Mouse (Mus musculus): ENCODE data around the gene F2r. TPM values are rescaled to one million over a fixed set of nuclear protein-coding genes. Genes with fewer than 3 reads are reported as not detected.

Gene F2r
- 10 to 100 TPM; 16.7 to 20.5 TPM for total RNA-seq (2021)
- long read RNA-seq, experiment 1, transcript F2r-201 (2 exons, 3,336 nt): major isoform, 32 of 41 reads
- long read RNA-seq, experiment 1, partial matches to known transcripts: 7 of 41 reads
- long read RNA-seq, experiment 1, other reads (novel, unspliced or antisense): 2 of 41 reads
- long read RNA-seq, experiment 2, transcript F2r-201 (2 exons, 3,336 nt): major isoform, 25 of 28 reads
- long read RNA-seq, experiment 2, partial matches to known transcripts: 3 of 28 reads
- long read RNA-seq, experiment 2, other reads (novel, unspliced or antisense): 0 of 28 reads

DNA sequence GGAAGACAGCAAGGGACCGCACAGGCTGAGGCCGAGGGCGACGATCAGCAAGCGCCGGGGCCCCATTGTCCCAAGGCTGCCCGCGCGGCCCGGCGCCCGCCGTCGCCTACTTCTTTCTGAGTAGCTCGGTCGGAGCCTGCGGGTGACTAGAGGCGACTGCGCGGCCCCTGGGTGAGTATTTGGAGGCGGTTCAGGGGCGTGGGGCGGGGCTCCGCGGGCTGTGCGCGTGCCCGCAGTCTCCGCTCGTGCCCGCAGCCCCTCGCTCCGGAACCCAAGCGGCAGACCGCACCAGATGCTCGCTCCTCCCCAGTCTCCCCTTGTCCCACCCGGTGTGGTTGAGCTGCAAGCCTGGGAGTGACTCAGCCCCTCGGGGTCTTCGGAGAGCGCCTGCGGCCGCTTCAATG, at the start of gene F2r:
F2r (minus strand) TSS at position 179 of the 404 bp plus-strand sequence.
- DNase-seq: peak; percentile 84

DNA sequence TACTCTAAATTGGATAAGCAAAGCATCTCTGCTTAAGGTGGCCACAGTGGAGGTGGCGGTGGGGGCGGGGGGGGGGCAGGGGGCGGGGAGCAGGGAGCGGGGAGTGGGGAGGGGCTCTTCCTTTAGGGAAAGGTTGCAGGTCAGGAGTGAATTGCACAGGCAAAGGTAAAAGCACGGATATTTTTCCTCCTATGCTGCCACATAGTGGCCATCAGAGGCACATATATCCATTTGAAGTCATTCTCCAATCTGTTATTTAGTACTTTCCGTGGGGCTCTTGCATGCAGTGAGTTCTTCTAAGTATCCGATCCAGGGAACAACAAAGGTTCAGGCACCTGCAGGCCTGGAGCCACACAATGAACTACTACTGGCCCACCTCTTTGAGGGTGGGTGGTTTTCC, 49.0 kb upstream of the F2r start:
- no peak for DNase-seq

DNA sequence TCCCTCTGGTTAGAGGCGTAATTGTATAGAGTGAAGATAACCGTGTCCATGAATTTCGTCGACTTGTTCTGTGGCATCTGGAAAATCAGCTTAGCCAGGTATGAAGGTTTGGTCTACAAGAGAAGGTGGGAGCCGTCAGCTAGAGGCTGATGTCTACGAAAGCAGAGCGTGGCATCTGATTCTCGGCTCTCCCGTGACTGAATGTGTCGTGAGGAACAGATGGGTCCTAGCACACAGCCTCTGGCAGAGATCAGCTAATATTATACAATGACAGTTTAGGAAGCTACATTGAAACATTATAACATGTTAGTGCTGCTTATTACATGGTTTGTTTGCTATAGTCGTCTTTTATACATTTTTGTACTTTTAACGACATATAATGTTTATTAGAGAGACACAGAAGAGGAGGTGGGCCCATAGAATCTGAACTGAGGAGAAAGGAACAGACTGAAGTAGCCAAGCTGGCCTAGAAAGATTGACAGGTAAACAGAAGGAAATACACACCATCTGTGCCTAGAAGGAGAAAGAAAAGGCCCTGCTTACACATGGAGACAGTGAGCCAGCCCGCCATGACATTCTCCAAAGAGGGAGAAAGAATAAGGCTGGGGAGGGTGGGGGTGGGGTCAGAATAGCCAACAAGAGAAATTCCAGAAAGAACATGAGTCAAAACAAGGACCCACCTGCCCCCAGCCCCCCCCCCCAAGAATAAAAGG, 47.5 kb upstream of the F2r start:
- DNase-seq: no peak

DNA sequence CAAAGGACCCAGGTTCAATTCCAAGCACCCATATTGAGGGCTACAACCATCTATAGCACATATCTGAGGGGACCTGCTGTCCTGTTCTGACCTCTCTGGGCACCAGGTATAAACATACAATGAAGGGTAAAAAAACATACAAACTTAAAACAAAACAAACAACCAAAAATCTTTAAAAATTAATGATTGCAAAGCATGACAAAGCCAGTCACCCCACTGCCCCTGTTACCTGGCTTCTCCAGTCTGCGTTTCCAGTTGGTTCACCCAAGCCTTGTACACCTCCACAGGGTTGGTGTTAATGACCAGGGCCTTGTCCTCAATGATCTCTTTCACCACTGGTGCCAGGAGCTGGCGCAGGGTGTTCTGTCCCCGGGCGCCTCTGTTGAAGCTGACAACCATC, 45.5 kb upstream of the F2r start:
- no peak for DNase-seq

- no peak for DNase-seq
These were observed 41.1 kb upstream of the F2r start for GRCm38 (mm10) chr13:95659432-95659831.

DNA sequence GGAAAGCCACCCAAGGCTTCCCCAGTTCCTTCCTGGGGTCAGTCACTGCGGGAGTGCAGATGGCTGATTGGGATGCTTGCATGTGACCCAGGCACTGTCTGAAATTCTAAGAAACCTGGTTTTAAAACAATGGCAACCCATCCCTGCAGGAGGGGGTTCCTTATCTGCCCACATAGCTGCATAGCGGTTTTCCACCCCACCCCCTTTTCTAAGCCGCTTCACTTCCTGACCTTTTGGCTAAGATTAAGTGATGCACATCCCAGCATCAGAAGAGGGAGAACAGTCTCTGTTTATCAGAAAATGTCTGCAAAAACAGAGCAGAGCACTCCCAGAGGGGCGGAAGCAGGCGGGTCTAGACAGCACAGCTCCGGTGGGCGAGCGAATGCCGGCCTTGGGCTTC, 38.9 kb upstream of the F2r start:
- no peak for DNase-seq

- DNase-seq: no peak
These were observed 37.0 kb upstream of the F2r start for GRCm38 (mm10) chr13:95655284-95655683.

- DNase-seq: no peak
These were observed 35.4 kb upstream of the F2r start for GRCm38 (mm10) chr13:95653696-95654095.

DNA sequence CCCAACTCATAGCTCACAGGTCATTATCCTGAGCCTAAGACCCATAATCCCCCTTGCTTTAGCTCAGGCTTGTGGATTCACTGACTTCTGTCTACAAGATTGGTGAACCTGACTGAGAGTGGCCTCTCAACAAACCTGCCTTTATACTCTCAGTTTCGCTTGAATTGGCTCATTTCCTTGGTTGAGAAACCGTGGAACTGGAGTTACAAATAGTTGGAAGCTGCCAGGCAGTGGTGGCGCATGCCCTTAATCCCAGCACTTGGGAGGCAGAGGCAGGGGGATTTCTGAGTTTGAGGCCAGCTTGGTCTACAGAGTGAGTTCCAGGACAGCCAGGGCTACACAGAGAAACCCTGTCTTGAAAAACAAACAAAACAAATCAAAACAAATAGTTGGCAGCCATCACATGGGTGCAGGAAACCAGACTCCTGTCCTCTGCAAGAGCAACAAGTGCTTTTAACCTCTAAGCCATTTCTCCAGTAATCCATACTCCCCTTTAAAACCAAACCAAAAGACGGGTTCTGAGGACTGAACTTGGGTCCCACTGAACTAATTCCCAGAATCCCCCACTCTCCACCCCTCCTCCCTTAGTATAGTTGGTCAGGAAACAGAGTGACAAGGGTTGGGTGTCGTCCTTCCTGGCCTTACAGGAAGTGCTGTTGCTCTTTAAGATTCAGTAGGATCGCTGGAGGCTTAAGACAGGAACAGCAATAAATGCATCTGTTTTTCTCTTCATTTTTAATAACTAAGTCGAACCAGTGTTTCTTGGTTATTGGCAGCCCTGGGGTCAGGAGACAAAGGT, 33.8 kb upstream of the F2r start:
- DNase-seq: no peak

DNA sequence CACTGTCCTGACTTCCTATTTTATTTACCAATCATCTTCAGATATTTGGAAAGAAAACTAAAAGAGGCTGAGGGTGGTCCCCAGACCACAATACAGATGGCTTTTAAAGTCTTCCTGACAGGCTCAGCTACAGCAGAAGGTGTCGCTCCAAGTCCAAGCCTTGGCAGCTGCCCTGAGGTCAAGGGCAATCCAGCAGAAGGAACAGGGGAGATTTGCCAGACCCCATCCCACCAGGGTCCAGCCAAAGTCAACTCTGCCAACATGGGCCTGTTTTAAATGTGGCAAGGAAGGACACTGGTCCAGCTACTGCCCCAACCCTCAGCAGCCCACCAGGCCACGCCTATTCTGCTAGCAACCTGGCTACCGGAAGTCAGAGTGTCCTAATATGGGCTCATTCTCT, 31.7 kb upstream of the F2r start:
- no peak for DNase-seq

DNA sequence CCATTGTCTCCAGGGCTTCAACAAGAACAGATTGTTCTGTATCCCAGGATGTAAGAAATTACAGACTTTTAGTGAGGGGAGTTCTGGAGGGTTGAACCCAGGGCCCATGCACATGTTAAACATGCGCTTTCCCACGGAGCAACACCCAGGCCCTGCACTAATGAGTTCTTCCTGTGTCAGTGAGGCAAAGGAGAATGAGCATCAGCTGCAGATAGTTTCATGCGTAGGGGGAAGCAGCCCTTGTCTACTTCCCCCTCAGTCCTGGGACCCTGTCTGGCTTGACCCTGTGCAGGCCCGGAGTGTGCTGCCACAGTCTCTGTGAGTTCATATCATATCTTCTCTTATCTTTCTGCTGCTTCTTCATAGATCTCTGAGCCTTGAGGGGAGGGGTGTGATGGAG, 29.0 kb upstream of the F2r start:
- no peak for DNase-seq

- DNase-seq: no peak
These were observed 28.4 kb upstream of the F2r start for GRCm38 (mm10) chr13:95646687-95647111.

DNA sequence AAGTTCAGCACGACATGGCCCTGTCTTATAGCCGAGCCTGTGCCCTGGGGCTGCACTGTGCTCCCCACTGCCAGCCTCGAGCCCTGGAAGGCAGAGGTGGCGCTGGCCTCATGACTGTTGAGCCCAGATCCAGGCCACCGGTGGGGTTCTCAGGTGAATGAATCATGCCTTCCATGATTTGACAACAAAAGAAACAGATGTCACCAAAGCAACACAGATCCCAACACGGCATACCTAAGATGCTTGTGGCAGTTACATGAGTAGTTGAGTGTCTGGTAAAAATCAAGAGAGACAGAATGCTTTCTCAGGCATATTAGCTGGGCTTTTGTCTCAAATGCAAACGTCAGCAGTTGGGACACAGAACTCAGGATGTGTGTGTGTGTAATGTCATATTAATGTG, 25.5 kb upstream of the F2r start:
- DNase-seq: no peak

DNA sequence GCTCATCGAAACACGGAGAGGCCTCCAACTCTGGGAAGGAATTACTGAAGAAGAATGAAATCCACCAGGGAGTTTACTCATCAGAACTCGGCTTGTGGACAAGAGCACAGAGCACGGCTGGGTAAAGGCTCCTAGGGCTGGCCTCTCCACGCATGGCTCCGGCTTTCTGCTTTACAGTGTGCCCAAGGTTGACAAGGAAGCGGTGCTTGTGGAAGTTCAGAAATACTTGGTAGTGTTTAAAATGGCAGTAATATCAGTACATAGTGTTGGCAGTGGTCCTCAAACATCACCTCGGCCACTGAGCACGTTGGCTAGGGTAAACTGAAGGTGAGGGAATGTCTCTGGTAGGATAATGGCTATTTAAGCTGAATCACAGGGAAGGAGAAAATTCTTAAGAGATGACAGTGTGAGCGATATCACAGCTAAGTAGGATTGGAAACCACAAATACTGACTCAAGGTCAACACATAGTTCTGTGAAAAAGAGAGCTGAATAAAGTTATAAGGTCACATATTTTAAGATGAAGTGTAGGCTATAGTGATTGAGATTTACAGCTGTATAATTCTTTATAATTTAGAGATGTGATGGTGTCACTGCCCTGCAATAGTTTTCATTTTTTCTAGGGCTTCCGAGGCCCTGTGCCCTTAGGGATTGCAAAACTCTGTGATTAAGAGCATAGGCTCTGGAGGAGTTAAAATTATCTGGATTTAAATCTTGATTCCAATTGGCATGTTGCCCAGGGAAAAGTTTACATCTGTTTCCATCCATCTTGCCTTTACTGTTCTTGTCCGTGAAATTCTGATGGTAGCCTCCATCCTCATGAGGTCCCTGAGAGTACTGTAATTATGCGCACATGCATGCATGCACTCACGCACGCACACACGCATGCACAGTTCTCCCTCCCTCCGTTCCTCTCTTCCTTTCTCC, 23.0 kb upstream of the F2r start:
- no peak for DNase-seq

DNA sequence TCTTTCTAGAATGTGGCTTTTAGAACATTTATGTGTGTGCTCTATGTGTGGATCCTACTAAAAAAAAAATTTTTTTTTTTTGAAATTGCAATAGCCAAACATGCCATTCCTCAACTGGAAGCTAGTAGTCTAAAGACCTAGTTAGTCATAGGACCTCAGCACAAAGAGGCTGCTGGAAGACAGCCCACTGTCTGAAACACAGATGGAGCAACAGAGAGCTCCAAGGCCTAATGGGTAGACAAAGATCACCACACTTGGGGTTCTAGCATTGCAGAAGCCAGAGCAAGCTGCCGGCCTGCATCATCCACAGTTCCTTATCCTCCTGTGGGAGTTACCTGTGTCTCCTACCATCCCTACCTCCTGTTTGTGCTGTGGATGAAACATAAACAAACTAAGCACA, 22.1 kb upstream of the F2r start:
- no peak for DNase-seq

GRCm38 (mm10) chr13:95639336-95640116, 21.2 kb upstream of the F2r start:
- DNase-seq: no peak

- DNase-seq: no peak
These were observed 20.6 kb upstream of the F2r start for GRCm38 (mm10) chr13:95638894-95639293.

DNA sequence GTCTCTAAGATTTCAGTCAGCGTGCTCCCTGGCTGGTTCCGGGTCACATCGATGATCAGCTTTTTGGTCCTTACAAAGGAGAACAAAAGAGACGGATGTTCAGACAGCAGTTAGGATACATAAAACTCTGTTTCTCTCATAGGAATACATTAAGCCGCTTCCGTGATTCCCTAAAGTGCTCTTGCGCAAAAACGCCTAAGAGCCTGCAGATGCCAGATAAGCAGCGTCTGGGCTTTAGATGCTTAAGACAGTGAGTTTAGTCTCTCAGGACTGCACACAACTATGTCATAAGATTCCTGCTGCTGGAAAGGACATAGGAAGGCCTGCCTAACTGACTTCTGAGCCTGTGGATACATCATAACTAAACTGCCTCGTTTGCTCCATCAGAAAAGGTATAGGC, 19.4 kb upstream of the F2r start:
- DNase-seq: no peak

DNA sequence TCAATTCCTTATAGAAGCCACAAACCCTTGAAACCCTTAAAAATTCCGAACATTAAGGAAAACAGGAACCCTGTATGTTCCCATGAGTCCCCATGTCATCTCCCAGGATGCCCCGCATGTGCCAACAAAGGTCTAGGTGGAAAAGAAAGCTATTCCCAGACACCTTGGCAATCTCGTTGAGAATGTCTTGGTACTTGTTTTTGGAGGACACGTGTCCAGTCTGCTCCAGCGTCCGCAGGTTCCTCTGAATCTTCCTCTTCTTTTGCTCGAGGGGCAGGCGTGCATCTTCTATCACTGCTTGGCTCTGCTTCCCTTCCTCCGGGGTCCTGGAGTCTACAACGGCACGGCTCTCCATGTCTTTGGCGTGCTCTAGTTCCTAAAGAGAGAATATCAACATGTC, 17.0 kb upstream of the F2r start:
- no peak for DNase-seq

DNA sequence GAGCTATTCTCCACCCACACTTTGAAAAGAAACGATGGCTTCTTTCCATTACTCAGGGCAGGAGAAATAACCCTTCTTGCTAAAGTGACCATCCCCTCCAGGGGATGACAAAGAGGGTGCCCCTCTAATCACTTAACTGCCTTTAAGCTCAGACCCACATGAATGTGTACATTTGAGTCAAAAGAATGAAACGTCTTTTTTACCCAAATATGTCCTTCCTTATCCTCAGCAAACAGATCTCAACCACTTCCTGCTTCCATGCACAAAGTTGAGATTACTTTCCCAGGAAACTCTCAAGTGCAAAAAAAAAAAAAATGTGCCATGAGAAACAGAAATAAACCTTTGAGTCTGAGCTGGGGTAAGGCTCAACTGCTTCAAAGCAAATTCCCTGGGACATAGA, 16.2 kb upstream of the F2r start:
- DNase-seq: no peak

- peak; percentile 33 for DNase-seq
These were observed 15.1 kb upstream of the F2r start for GRCm38 (mm10) chr13:95633384-95633783.

Data from gastrocnemius, postnatal 10 days (tissue).